Mouse (Mus musculus): ENCODE measurements at regions not wholly inside any gene's neighbourhood (a gene's known extent, or its start where the extent isn't known, plus 50 kb on each side); places are given as distances from the start of the nearest gene placed in this dataset.

- TF ChIP-seq CTCF (conservative IDR thresholded peaks at IDR 0.05; ENCODE audit: low read length) = no peak
- TF ChIP-seq NANOG (IDR thresholded peaks at IDR 0.05; ENCODE audit: borderline replicate concordance, low read length) = no peak
- no peak for TF ChIP-seq POU5F1 (IDR thresholded peaks at IDR 0.05; ENCODE audit: borderline replicate concordance, low read length)
Measured at GRCm38 (mm10) chr3:9938651-9939050, 149.3 kb upstream of the Gm9833 start.

Measured in E14TG2a.4 (cell line).